Mouse (Mus musculus): ENCODE data around the gene Dcaf5.

- TF ChIP-seq CTCF (conservative IDR thresholded peaks at IDR 0.05; ENCODE audit: insufficient read depth, insufficient read length, low read depth, low read length), result no peak
- no peak for TF ChIP-seq POLR2A (IDR thresholded peaks at IDR 0.05; ENCODE audit: low read depth, low read length)
Measured at GRCm38 (mm10) chr12:80395270-80395669, 41.1 kb downstream of the Dcaf5 start.

Measured in kidney, adult 2 months (tissue).